Mouse (Mus musculus) stomach, postnatal 0 days (tissue): Measurements from ENCODE around the gene Bcl3. TPM values are rescaled to one million over a fixed set of nuclear protein-coding genes. Genes with fewer than 3 reads are reported as not detected.

ENCODE experiments used
- ATAC-seq: fragments of 200-750 bp; cut with Nextera tagmentation; 2 replicates; pipeline ENCODE4 v1.8.0; 2017; ENCODE audit not compliant: low FRiP score, low TSS enrichment
- DNase-seq: peaks from one replicate; pipeline ENCODE4 v3.0.0-alpha.2; 2016; ENCODE audit warnings: low spot score
- H3K27ac ChIP-seq: fragments of 300-500 bp; sonication (generic); replicated peaks from 2 replicates; pipeline ENCODE4 v1.5.1; 2014; ENCODE audit warnings: mild to moderate bottlenecking, control low read depth
- H3K27me3 ChIP-seq: fragments of 300-500 bp; sonication (generic); 2 replicates; pipeline ENCODE4 v1.6.1; 2014; ENCODE audit warnings: low read length; ENCODE audit not compliant: control insufficient read depth, insufficient read depth
- H3K36me3 ChIP-seq: fragments of 300-500 bp; sonication (generic); 2 replicates; pipeline ENCODE4 v1.6.1; 2014; ENCODE audit warnings: low read length, mixed read lengths; ENCODE audit not compliant: control insufficient read depth, insufficient read depth
- H3K4me1 ChIP-seq: fragments of 300-500 bp; sonication (generic); replicated peaks from 2 replicates; pipeline ENCODE4 v1.6.1; 2014; ENCODE audit warnings: antibody characterized with exemption; ENCODE audit not compliant: control insufficient read depth, insufficient read depth
- H3K4me2 ChIP-seq: fragments of 300-500 bp; sonication (generic); replicated peaks from 2 replicates; pipeline ENCODE4 v1.6.1; 2014; ENCODE audit warnings: low read depth, mild to moderate bottlenecking, control low read depth, moderate library complexity
- H3K4me3 ChIP-seq: fragments of 300-500 bp; sonication (generic); 2 replicates; pipeline ENCODE4 v1.5.1; 2014; ENCODE audit warnings: low read depth, low read length, control low read depth
- H3K9ac ChIP-seq: fragments of 300-500 bp; sonication (generic); 2 replicates; pipeline ENCODE4 v1.6.1; 2014; ENCODE audit warnings: mild to moderate bottlenecking, low read length, control low read depth, mixed read lengths
- H3K9me3 ChIP-seq: fragments of 300-500 bp; sonication (generic); 2 replicates; pipeline ENCODE4 v1.6.1; 2016; ENCODE audit warnings: low read length; ENCODE audit not compliant: control insufficient read depth
- CTCF ChIP-seq: IDR thresholded peaks from 2 replicates; pipeline ENCODE4 v1.5.1; 2016; ENCODE audit warnings: antibody characterized with exemption, low read depth, mild to moderate bottlenecking, moderate library complexity
- EP300 ChIP-seq: optimal IDR thresholded peaks from 2 replicates; pipeline ENCODE3; 2016; ENCODE audit warnings: antibody characterized with exemption
- WGBS: fragments of 180-500 bp; shearing (Covaris S2); extraction: QIAGEN DNeasy Blood & Tissue Kit; methylation state at CpG from one replicate; pipeline ENCODE4 v1.1.7; 2014; 5-methylcytosine and 5-hydroxymethylcytosine counted together
- polyA plus RNA-seq: library from polyadenylated mRNA; unstranded; fragments of >200 nt; fragmentation: Nextera tagmentation; extraction: Ambion mirVana; gene quantifications from 2 replicates; pipeline ENCODE4 v1.2.1, GENCODE M21; 2015

The Bcl3 gene
- polyA plus RNA-seq, 1 experiment from 2014 or later = 9.1 TPM

DNA sequence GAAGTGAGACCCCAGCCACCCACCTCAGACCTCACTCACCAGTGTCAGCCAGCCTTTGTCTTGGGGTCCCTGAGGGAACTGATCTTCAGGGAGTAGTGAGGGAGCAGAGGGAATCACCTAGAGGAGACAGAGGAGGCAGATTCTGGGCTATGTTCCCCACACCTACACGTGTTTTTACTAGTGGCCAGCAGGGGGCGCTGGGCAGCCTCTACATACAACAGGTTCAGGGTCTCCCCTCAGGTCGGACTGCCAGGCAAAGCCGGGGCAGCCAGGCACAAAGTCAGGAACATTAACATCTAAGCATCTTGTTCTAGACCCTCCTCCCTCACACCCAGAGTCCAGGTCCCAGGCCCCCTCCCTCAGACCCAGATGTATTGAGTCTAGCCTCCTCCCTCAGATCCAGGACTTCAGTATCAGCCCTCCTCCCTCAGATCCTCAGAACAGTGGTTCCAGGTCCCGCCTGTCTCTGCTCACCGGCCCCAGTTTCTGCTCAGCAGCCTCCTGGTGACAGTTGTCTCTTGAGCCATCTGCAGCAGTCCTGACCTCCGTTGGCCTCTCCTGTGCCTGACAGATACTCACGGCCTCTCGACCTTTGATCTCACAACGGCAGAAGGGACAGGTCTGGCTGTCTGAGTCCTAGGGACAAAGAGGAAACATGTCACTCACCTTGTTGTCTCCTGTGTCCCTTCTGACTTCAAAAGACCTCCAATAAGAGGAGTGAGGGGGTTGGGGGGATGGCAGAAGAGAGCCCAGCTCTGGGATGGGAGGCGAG is 37.6 kb downstream of the Bcl3 start:
- no peak overlapping the region for H3K4me3 ChIP-seq
- ATAC-seq (no peak), DNase-seq (no peak)
- H3K27me3 ChIP-seq = no peaks in the 10 kb centered on the region
- no peak overlapping the region for H3K9ac ChIP-seq
- no peak overlapping the region for H3K4me2 ChIP-seq
- WGBS = 35% methylated on average over 11 of the region's 11 CpGs
- no peak overlapping the region for H3K27ac ChIP-seq
- H3K9me3 ChIP-seq = no peaks in the 10 kb centered on the region
- no peaks in the 10 kb centered on the region; the same call in 1 of the 2 replicates for H3K4me1 ChIP-seq
- H3K36me3 ChIP-seq = 0 out of 2 replicates have a peak, but pooled peaks cover 2% of the 10 kb centered on the region
- TF ChIP-seq CTCF (peak; percentile 69), EP300 (no peak)

DNA sequence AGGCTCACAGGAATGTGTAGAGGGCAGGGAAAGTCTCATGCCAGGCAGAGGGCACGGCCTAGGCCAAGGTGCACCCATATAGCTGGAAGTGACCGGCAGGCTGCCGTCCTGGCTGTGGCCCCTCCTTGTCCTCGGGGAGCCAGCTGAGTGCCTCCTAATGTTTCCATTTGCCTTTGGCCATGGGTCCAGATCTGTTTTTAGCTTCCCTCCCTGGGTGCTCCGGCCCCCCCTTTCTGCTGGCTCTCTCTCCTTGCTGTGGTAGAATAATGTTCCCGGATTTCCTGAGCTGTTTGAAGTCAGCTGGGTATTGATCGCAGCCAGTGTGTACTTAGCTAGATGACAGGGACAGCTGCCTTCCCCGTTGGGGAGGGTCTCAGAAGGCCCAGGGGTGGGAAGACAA is 38.9 kb downstream of the Bcl3 start:
- Histone ChIP-seq H3K4me3 (no peak overlapping the region), H3K27me3 (no peaks in the 10 kb centered on the region), H3K4me1 (no peaks in the 10 kb centered on the region), H3K9ac (no peak overlapping the region), H3K4me2 (no peak overlapping the region), H3K27ac (no peak overlapping the region), H3K36me3 (0 out of 2 replicates have a peak, but pooled peaks cover 2% of the 10 kb centered on the region), H3K9me3 (no peaks in the 10 kb centered on the region)
- no peak for ATAC-seq
- TF ChIP-seq CTCF = no peak
- no peak for TF ChIP-seq EP300
- DNase-seq = no peak
- WGBS = 57% methylated on average over 8 of the region's 8 CpGs

DNA sequence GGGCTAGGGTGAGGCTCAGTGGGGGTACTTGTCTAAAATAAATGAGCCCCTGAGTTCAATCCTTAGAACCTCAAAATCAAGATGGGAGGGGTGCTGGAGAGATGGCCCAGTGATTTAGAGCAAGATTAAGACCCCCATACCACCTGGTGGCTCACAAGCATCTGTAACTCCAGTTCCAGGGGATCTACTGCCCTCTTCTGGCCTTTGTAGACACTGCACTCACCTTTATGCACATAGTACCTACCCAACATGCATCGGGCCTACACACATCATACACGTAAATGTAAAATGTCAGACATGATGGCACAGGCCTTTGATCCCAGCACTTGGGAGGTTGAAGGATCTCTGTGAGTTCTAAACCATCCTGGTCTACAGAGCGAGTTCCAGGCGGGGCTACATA is 39.9 kb downstream of the Bcl3 start:
- DNase-seq (peak; percentile 49), ATAC-seq (0 out of 2 replicates have a peak, but pooled peaks have one; percentile 25)
- no peak overlapping the region for H3K4me3 ChIP-seq
- H3K9me3 ChIP-seq = no peaks in the 10 kb centered on the region
- WGBS = 93% methylated on average over 4 of the region's 4 CpGs
- no peak overlapping the region for H3K4me2 ChIP-seq
- TF ChIP-seq CTCF (peak; percentile 78), EP300 (no peak)
- H3K27me3 ChIP-seq = no peaks in the 10 kb centered on the region
- H3K27ac ChIP-seq = no peak overlapping the region
- no peaks in the 10 kb centered on the region for H3K4me1 ChIP-seq
- no peak overlapping the region for H3K9ac ChIP-seq
- H3K36me3 ChIP-seq = 0 out of 2 replicates have a peak, but pooled peaks cover 2% of the 10 kb centered on the region

DNA sequence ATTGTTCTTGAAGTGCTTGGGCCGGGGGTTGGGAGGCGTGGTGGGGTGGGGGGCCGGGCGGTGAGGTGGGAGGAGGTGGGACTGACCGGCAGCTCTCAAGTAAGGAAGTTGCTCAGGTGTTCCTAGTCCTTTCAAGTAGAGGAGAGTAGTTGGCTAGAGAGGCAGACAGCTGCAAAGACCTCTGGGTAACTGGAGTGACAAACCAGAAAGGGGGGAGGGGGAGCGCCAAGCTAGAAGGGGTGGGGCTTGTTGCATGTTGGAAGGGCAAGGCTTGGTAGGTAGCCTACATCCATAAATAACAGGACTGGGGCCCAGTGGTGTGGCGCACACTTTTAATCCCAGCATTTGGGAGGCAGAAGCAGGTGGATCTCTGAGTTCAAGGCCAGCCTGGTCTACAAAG is 40.8 kb downstream of the Bcl3 start:
- no peak overlapping the region for H3K9ac ChIP-seq
- DNase-seq = no peak
- no peak overlapping the region for H3K4me3 ChIP-seq
- H3K36me3 ChIP-seq = 0 out of 2 replicates have a peak, but pooled peaks cover 2% of the 10 kb centered on the region
- 83% methylated on average over 7 of the region's 7 CpGs for WGBS
- ATAC-seq = no peak
- no peak overlapping the region for H3K4me2 ChIP-seq
- H3K9me3 ChIP-seq = no peaks in the 10 kb centered on the region
- TF ChIP-seq CTCF (no peak), EP300 (no peak)
- H3K4me1 ChIP-seq = no peaks in the 10 kb centered on the region
- no peak overlapping the region for H3K27ac ChIP-seq
- H3K27me3 ChIP-seq = no peaks in the 10 kb centered on the region

- Histone ChIP-seq H3K9me3 (no peaks in the 10 kb centered on the region), H3K36me3 (0 out of 2 replicates have a peak, but pooled peaks cover 2% of the 10 kb centered on the region), H3K27ac (no peak overlapping the region), H3K4me2 (no peak overlapping the region), H3K4me1 (no peaks in the 10 kb centered on the region), H3K4me3 (no peak overlapping the region), H3K9ac (no peak overlapping the region), H3K27me3 (no peaks in the 10 kb centered on the region)
- ATAC-seq (no peak), DNase-seq (no peak)
- TF ChIP-seq EP300 = no peak
- peak; percentile 53 for TF ChIP-seq CTCF
- 73% methylated on average over 4 of the region's 4 CpGs for WGBS
Measured at GRCm38 (mm10) chr7:19779903-19780302, 42.7 kb downstream of the Bcl3 start.

- H3K9me3 ChIP-seq = no peaks in the 10 kb centered on the region
- no peak overlapping the region for H3K9ac ChIP-seq
- 78% methylated on average over 8 of the region's 8 CpGs for WGBS
- no peak for DNase-seq
- H3K27ac ChIP-seq = no peak overlapping the region
- no peak overlapping the region for H3K4me2 ChIP-seq
- no peaks in the 10 kb centered on the region for H3K27me3 ChIP-seq
- H3K4me3 ChIP-seq = no peak overlapping the region
- ATAC-seq = no peak
- 0 out of 2 replicates have a peak, but pooled peaks cover 2% of the 10 kb centered on the region for H3K36me3 ChIP-seq
- H3K4me1 ChIP-seq = no peaks in the 10 kb centered on the region
- TF ChIP-seq EP300 (no peak), CTCF (no peak)
Measured at GRCm38 (mm10) chr7:19778645-19779044, 43.9 kb downstream of the Bcl3 start.
